Mouse (Mus musculus): Measurements from ENCODE around the gene Thsd4.

DNA sequence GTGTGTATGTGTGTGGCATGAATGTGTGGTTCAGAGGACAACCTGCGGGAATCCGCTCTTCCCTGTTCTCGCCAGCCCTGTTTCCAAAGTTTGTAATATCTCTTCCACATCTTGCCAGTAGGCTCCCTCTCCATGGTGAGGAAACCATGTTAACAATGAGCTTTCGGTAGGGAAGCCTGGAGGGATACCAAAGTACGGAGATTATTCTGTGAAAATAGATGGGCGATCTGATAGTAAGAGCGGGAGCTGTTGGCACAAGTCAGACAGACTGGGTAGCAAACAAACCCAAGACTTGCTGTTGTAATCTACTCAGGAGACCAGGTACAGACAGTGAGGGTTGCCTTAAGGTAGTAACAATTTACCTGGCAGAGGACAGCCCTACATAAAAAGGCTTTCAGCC lies 42.0 kb upstream of the Thsd4 start:
- TF ChIP-seq CTCF (IDR thresholded peaks at IDR 0.05; ENCODE audit: low read depth) (no peak), EP300 (IDR thresholded peaks at IDR 0.05; ENCODE audit: low read depth) (no peak)
